Mouse (Mus musculus): ENCODE results near the gene Il17rd. TPM values are rescaled to one million over a fixed set of nuclear protein-coding genes. Genes with fewer than 3 reads are reported as not detected.

Gene Il17rd
- polyA plus RNA-seq, 1 experiment = 1.7 TPM

DNA sequence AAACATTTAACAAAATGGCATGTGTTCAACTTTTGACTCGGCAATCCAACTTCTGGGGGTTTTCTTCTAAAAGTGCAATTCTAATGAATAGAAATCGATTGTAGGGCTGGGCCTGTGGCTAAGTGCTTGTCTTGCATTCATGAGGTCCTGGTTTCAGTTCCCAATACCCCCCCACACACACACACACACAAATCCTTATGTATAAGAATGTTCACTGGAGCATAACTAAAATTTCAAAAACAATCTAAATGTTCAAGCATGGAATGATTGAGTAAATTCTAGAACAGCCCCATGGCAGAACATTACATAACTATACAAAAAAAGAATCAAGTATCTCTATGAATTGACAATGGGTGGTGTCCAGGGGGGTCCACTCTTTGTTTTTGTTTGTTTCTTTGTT is 20.8 kb upstream of the Il17rd start:
- TF ChIP-seq CTCF (IDR thresholded peaks at IDR 0.05; ENCODE audit: extremely low read depth, insufficient read depth, low read length) (no peak), POLR2A (IDR thresholded peaks at IDR 0.05; ENCODE audit: extremely low read depth, insufficient read depth, low read length) (no peak)
- H3K4me1 ChIP-seq (ENCODE audit: control insufficient read depth, insufficient read depth, low read length) = no peaks in the 10 kb centered on the region
- no peak overlapping the region for H3K4me3 ChIP-seq (ENCODE audit: insufficient read depth, low read length)
- no peak overlapping the region for H3K27ac ChIP-seq (ENCODE audit: insufficient read depth, low read length)

DNA sequence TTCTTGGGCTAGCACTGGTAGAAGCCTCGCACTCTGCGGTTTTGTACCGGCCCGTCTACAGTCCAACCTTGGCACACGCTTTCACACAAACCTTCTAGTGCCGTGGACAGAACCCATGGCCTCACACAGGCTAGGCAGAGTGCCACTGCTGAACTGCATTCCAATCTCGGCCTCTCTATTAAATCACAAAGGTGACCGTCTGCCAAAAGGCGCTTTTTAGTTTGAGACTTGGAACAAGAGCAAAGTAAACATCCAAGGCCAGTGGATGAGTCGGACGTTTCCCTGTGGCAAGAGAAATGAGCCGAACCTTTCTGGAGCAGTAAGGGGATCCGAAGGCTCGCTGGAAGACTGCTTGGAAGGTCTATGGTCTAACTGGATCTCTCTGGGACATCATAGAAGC is 18.9 kb upstream of the Il17rd start:
- TF ChIP-seq POLR2A (IDR thresholded peaks at IDR 0.05; ENCODE audit: extremely low read depth, insufficient read depth, low read length) = no peak
- no peak for TF ChIP-seq CTCF (IDR thresholded peaks at IDR 0.05; ENCODE audit: extremely low read depth, insufficient read depth, low read length)
- Histone ChIP-seq H3K4me3 (ENCODE audit: insufficient read depth, low read length) (no peak overlapping the region), H3K4me1 (ENCODE audit: control insufficient read depth, insufficient read depth, low read length) (no peaks in the 10 kb centered on the region), H3K27ac (ENCODE audit: insufficient read depth, low read length) (no peak overlapping the region)

DNA sequence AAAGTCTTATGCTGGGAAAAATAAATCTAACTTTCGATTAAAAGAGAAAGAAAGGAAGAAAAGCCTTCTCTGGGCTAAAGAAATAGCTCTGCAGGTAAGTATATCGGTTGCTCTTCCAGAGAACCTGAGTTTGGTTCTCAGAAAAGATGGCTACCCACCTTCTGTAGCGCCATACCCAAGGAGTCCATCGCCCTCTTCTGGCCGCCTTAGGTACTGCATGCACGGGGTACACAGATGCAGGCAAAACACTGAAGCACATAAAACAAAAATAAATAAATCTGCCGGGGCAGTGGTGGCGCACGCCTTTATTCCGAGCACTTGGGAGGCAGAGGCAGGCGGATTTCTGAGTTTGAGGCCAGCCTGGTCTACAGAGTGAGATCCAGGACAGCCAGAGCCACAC is 15.9 kb upstream of the Il17rd start:
- Histone ChIP-seq H3K4me3 (ENCODE audit: insufficient read depth, low read length) (no peak overlapping the region), H3K27ac (ENCODE audit: insufficient read depth, low read length) (no peak overlapping the region), H3K4me1 (ENCODE audit: control insufficient read depth, insufficient read depth, low read length) (no peaks in the 10 kb centered on the region)
- TF ChIP-seq POLR2A (IDR thresholded peaks at IDR 0.05; ENCODE audit: extremely low read depth, insufficient read depth, low read length) (no peak), CTCF (IDR thresholded peaks at IDR 0.05; ENCODE audit: extremely low read depth, insufficient read depth, low read length) (peak; percentile 55)

DNA sequence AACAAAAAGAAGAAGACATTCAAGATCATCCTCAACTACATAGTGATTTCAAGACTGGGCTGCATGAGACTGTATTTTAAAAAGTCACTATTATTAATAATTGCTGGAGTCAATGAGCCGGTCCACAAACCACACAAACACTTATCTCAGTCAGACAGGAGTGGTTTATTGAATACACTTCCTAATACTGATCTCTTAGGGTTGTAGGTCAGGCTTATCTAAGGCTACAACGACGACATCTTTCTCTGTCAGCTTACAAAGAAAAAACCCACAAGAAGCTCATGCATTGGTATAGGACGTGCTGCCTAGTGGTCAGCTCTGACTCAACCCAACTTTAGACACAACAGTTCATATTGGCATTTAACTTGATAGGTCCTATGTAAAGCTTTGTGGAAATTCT is 14.1 kb upstream of the Il17rd start:
- H3K4me3 ChIP-seq (ENCODE audit: insufficient read depth, low read length) = no peak overlapping the region
- TF ChIP-seq CTCF (IDR thresholded peaks at IDR 0.05; ENCODE audit: extremely low read depth, insufficient read depth, low read length) (no peak), POLR2A (IDR thresholded peaks at IDR 0.05; ENCODE audit: extremely low read depth, insufficient read depth, low read length) (no peak)
- no peak overlapping the region for H3K27ac ChIP-seq (ENCODE audit: insufficient read depth, low read length)
- no peaks in the 10 kb centered on the region for H3K4me1 ChIP-seq (ENCODE audit: control insufficient read depth, insufficient read depth, low read length)

DNA sequence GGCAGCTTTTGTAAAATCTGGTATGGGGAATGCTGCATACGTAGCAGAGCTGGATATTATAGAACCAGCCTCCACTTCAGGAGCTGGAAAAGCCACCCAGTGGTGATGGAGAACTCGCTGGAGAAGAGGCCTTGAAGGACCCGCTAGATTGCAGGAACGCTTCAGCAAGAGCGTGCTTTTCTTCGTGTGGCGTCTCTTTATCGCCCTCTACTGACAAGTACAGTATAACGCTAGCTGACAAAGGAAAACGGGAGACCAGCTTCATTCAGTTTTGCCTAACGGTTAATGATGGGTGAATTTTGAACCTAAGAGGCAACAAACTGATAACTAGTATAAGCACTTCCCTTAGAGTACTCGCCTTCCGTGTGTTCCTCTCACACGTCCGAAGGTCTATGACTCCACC is 9.0 kb upstream of the Il17rd start:
- no peak overlapping the region for H3K27ac ChIP-seq (ENCODE audit: insufficient read depth, low read length)

DNA sequence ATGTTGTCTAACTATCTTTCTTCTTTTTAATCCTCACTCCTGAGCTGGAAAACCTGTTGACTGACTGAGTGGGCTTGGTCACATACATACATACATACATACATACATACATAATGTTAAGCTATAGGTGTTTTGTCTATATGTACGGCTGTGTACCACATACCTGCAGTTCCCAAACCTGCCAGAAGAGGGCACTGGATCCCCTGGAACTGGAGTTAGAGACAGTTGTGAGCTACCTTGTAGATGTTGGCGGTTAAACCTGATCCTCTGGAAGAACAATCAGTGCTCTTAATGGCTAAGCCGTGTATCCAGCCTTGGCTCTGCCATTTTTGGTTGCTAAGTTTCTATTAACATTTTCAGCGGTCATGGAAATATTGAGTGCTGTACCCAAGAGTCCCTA is 7.6 kb upstream of the Il17rd start:
- H3K27ac ChIP-seq (ENCODE audit: insufficient read depth, low read length) = no peak overlapping the region
- H3K4me1 ChIP-seq (ENCODE audit: control insufficient read depth, insufficient read depth, low read length) = no peaks in the 10 kb centered on the region
- TF ChIP-seq POLR2A (IDR thresholded peaks at IDR 0.05; ENCODE audit: extremely low read depth, insufficient read depth, low read length) (no peak), CTCF (IDR thresholded peaks at IDR 0.05; ENCODE audit: extremely low read depth, insufficient read depth, low read length) (peak; percentile 61)
- no peak overlapping the region for H3K4me3 ChIP-seq (ENCODE audit: insufficient read depth, low read length)

More for the DNA sequence above, 9.0 kb upstream of the Il17rd start:
- TF ChIP-seq CTCF (IDR thresholded peaks at IDR 0.05; ENCODE audit: extremely low read depth, insufficient read depth, low read length) (peak; percentile 85), POLR2A (IDR thresholded peaks at IDR 0.05; ENCODE audit: extremely low read depth, insufficient read depth, low read length) (no peak)
- no peaks in the 10 kb centered on the region for H3K4me1 ChIP-seq (ENCODE audit: control insufficient read depth, insufficient read depth, low read length)
- H3K4me3 ChIP-seq (ENCODE audit: insufficient read depth, low read length) = no peak overlapping the region

DNA sequence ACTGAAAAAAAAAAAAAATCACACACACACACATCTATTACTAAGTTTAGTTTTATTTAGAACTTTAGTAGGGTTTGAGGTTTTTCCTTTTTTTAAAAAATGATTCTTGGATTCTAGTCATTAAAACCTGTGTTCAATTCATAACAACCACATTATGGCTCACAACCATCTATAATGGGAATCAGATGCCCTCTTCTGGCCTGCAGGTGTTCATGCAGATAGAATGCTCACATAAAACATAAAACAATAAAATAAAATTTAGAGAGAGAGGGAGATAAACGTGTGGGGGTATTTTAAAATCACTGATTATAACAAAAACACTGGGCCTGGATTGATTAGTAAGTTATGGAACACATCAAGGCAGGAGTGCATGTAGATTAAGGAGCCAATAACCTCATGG is 1.2 kb upstream of the Il17rd start:
- no peak overlapping the region for H3K27ac ChIP-seq (ENCODE audit: insufficient read depth, low read length)
- H3K4me1 ChIP-seq (ENCODE audit: control insufficient read depth, insufficient read depth, low read length) = no peaks in the 10 kb centered on the region
- TF ChIP-seq POLR2A (IDR thresholded peaks at IDR 0.05; ENCODE audit: extremely low read depth, insufficient read depth, low read length) (no peak), CTCF (IDR thresholded peaks at IDR 0.05; ENCODE audit: extremely low read depth, insufficient read depth, low read length) (no peak)
- no peak overlapping the region for H3K4me3 ChIP-seq (ENCODE audit: insufficient read depth, low read length)

DNA sequence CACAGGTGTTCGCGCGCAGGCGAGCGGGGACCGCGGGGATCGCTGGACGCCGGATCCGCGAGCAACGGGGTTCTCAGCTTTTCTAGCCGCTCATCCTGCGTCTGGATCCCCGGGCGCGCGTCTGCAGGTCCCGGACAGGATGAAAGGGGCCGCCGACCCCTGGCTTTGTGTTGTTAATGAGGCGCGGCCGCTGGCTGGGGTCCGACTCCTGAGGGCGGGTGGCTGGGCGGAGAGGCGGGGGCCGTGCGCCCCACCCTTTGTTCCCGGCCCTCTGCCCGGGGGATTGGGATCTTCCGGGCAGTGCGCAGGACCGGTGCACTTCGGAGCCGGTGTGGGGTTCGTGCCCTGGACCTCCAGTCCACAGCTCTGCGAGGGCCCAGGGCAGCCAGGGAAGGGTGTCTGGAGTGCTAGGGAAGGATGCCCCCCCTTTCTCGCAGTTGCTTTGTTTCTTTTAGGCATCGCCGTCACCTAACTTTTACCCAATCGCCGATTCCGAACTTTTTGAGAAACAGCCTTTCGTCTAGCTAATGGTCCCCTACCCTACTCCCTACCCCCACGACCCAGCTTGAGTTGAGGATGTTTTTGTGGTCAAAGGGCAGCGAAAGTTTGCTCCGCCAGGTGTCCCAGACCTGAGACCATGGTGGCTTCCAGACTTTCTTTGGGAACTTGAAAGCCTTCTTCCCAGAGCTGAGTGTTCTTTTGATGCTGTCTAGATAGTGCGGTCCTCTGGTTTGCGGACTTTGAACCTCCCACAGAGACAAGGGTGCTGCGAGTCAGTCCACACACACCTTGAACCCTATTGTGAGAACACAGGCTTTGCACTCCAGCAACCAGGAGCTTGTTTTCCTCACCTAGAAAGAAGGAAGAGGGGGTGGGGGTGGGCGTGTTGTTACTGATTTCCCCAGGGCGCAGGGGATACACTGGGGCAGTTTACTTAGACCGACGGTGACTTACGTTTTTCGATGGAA is 824 bp downstream of the Il17rd start:
- TF ChIP-seq CTCF (IDR thresholded peaks at IDR 0.05; ENCODE audit: extremely low read depth, insufficient read depth, low read length) (no peak), POLR2A (IDR thresholded peaks at IDR 0.05; ENCODE audit: extremely low read depth, insufficient read depth, low read length) (no peak)
- Histone ChIP-seq H3K4me3 (ENCODE audit: insufficient read depth, low read length) (peak overlapping the region; percentile 70), H3K4me1 (ENCODE audit: control insufficient read depth, insufficient read depth, low read length) (no peaks in the 10 kb centered on the region), H3K27ac (ENCODE audit: insufficient read depth, low read length) (no peak overlapping the region)

DNA sequence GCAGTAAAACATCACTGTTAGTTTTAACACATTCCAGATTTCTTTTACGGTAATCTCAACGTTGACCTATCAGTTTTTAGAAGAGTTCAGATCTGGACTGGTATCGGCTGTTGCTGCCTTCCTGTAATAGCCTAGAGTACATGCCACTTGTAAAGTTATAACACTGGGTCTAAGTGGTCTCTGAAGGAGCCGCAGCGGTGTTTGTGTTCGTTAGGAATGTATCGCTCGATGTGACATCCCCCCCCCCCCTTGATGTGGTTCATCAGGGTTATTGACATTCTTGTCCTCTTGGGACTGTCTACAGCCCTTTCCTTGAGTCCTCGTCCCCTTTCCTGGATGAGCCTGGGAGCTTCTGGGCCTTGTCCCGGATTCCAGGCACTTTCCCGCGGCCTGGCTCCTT is 1.7 kb downstream of the Il17rd start:
- TF ChIP-seq CTCF (IDR thresholded peaks at IDR 0.05; ENCODE audit: extremely low read depth, insufficient read depth, low read length) = no peak
- TF ChIP-seq POLR2A (IDR thresholded peaks at IDR 0.05; ENCODE audit: extremely low read depth, insufficient read depth, low read length) = no peak
- Histone ChIP-seq H3K27ac (ENCODE audit: insufficient read depth, low read length) (no peak overlapping the region), H3K4me3 (ENCODE audit: insufficient read depth, low read length) (no peak overlapping the region; the same call in 1 of the 2 replicates), H3K4me1 (ENCODE audit: control insufficient read depth, insufficient read depth, low read length) (no peaks in the 10 kb centered on the region)

Measured in cortical plate, adult 2 months (tissue).